Mouse (Mus musculus) adipocyte (in vitro differentiated cells): ENCODE measurements at regions not wholly inside any gene's neighbourhood (a gene's known extent, or its start where the extent isn't known, plus 50 kb on each side); places are given as distances from the start of the nearest gene placed in this dataset.

Experiments
- DNase-seq: peaks from one replicate; pipeline ENCODE4 v3.0.0-alpha.2; 2016; ENCODE audit warnings: low spot score

- no peak for DNase-seq
Measured at GRCm38 (mm10) chr3:49504581-49504980, 252.5 kb downstream of the Pcdh18 start.

GRCm38 (mm10) chr3:49502351-49502750 is 254.8 kb downstream of the Pcdh18 start:
- no peak for DNase-seq

DNA sequence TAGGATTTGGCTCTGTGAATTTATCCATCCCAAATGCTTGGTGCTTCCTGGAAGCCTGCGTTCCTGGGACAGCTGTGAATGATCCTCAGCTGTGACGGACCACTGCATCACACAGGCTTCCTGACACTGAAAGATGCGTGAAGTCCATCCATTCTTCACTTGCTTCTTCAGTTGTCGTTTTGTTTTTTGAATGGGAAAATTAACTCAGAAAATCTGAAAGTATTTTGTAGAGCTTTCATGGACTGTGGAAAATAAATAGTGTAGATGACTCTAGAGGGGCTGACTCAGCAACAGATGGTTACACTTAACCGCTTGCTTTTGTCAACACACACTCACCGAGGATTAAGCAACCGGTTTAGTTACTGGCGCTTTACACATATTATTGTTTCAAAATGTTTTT is 272.0 kb downstream of the Pcdh18 start:
- peak; percentile 60 for DNase-seq
